Mouse (Mus musculus) embryonic facial prominence, embryonic 13.5 days (tissue): ENCODE results near the gene Fndc11. TPM values are rescaled to one million over a fixed set of nuclear protein-coding genes. Genes with fewer than 3 reads are reported as not detected.

Source experiments
- ATAC-seq: fragments of 200-750 bp; cut with Nextera tagmentation; 2 replicates; pipeline ENCODE4 v1.8.0; 2017; ENCODE audit warnings: low read depth; ENCODE audit not compliant: insufficient number of reproducible peaks, insufficient read depth, low FRiP score, low TSS enrichment
- H3K27ac ChIP-seq: fragments of 300-500 bp; sonication (generic); 2 replicates; pipeline ENCODE4 v1.5.1; 2015; ENCODE audit warnings: moderate library complexity, mild to moderate bottlenecking, inconsistent platforms
- H3K27me3 ChIP-seq: fragments of 300-500 bp; sonication (generic); 2 replicates; pipeline ENCODE4 v1.6.1; 2015; ENCODE audit warnings: mild to moderate bottlenecking, inconsistent platforms
- H3K36me3 ChIP-seq: fragments of 300-500 bp; sonication (generic); 2 replicates; pipeline ENCODE4 v1.6.1; 2015; ENCODE audit warnings: mild to moderate bottlenecking, inconsistent platforms
- H3K4me1 ChIP-seq: fragments of 300-500 bp; sonication (generic); 2 replicates; pipeline ENCODE4 v1.6.1; 2015; ENCODE audit warnings: inconsistent platforms
- H3K4me2 ChIP-seq: fragments of 300-500 bp; sonication (generic); 2 replicates; pipeline ENCODE4 v1.6.1; 2015; ENCODE audit warnings: moderate library complexity, mild to moderate bottlenecking, inconsistent platforms
- H3K4me3 ChIP-seq: fragments of 300-500 bp; sonication (generic); 2 replicates; pipeline ENCODE4 v1.5.1; 2015; ENCODE audit warnings: mild to moderate bottlenecking, inconsistent platforms
- H3K9ac ChIP-seq: fragments of 300-500 bp; sonication (generic); 2 replicates; pipeline ENCODE4 v1.6.1; 2015; ENCODE audit warnings: mild to moderate bottlenecking, inconsistent platforms
- H3K9me3 ChIP-seq: fragments of 300-500 bp; sonication (generic); 2 replicates; pipeline ENCODE4 v1.6.1; 2016; ENCODE audit warnings: inconsistent platforms
- WGBS: fragments of 180-500 bp; shearing (Covaris S2); methylation state at CpG from one replicate; pipeline ENCODE4 v1.1.7; 2015; ENCODE audit warnings: mixed read lengths; 5-methylcytosine and 5-hydroxymethylcytosine counted together
- polyA plus RNA-seq: library from polyadenylated mRNA; unstranded; fragments of >200 nt; fragmentation: Nextera tagmentation; extraction: Ambion mirVana; gene quantifications from 2 replicates; pipeline ENCODE4 v1.2.1, GENCODE M21; 2015

Fndc11 gene
- polyA plus RNA-seq, 1 experiment from 2014 or later = not detected

- no peaks in the 10 kb centered on the region for H3K9me3 ChIP-seq
- H3K9ac ChIP-seq = no peak overlapping the region
- H3K4me3 ChIP-seq = no peak overlapping the region
- ATAC-seq = no peak
- 90% methylated on average over 9 of the region's 9 CpGs for WGBS
- no peak overlapping the region for H3K4me2 ChIP-seq
- H3K27me3 ChIP-seq = no peaks in the 10 kb centered on the region
- H3K4me1 ChIP-seq = peaks cover 11% of the 10 kb centered on the region
- no peak overlapping the region for H3K27ac ChIP-seq
- H3K36me3 ChIP-seq = no peaks in the 10 kb centered on the region
These were observed 19.4 kb downstream of the Fndc11 start for GRCm38 (mm10) chr2:181239261-181239660.

- H3K36me3 ChIP-seq = no peaks in the 10 kb centered on the region
- 90% methylated on average over 13 of the region's 13 CpGs for WGBS
- H3K4me3 ChIP-seq = peak overlapping the region; percentile 49; the same call in 1 of the 2 replicates
- H3K27me3 ChIP-seq = no peaks in the 10 kb centered on the region
- H3K27ac ChIP-seq = no peak overlapping the region
- H3K4me2 ChIP-seq = peak overlapping the region; percentile 67
- no peaks in the 10 kb centered on the region for H3K9me3 ChIP-seq
- H3K9ac ChIP-seq = peak overlapping the region; percentile 73; the same call in 1 of the 2 replicates
- no peak for ATAC-seq
- H3K4me1 ChIP-seq = peaks cover 11% of the 10 kb centered on the region
These were observed 21.1 kb downstream of the Fndc11 start for GRCm38 (mm10) chr2:181240806-181241440.

GRCm38 (mm10) chr2:181241602-181242313 is 21.9 kb downstream of the Fndc11 start, which contains the start of gene Helz2:
Helz2 (minus strand) TSS chr2:181242027.
- H3K36me3 ChIP-seq = no peaks in the 10 kb centered on the region
- no peaks in the 10 kb centered on the region for H3K9me3 ChIP-seq
- H3K27ac ChIP-seq = no peak within 1 kb of the TSS
- H3K4me3 ChIP-seq = peak within 1 kb of the TSS; percentile 49
- 7% methylated on average over 16 of the region's 16 CpGs for WGBS
- ATAC-seq = no peak
- H3K27me3 ChIP-seq = no peaks in the 10 kb centered on the region
- H3K9ac ChIP-seq = peak within 1 kb of the TSS; percentile 73
- peaks cover 11% of the 10 kb centered on the region for H3K4me1 ChIP-seq
- peak within 1 kb of the TSS; percentile 67 for H3K4me2 ChIP-seq

GRCm38 (mm10) chr2:181242314-181242665 is 22.5 kb downstream of the Fndc11 start:
- Histone ChIP-seq H3K27ac (no peak overlapping the region), H3K4me2 (peak overlapping the region; percentile 67), H3K36me3 (no peaks in the 10 kb centered on the region), H3K4me3 (peak overlapping the region; percentile 49), H3K9ac (peak overlapping the region; percentile 73; the same call in 1 of the 2 replicates), H3K27me3 (no peaks in the 10 kb centered on the region), H3K4me1 (peaks cover 11% of the 10 kb centered on the region), H3K9me3 (no peaks in the 10 kb centered on the region)
- ATAC-seq = no peak
- WGBS = 43% methylated on average over 3 of the region's 3 CpGs

GRCm38 (mm10) chr2:181243706-181244394 is 24.0 kb downstream of the Fndc11 start:
- Histone ChIP-seq H3K9ac (no peak overlapping the region), H3K4me1 (peaks cover 11% of the 10 kb centered on the region), H3K4me2 (no peak overlapping the region), H3K4me3 (no peak overlapping the region), H3K9me3 (no peaks in the 10 kb centered on the region), H3K36me3 (no peaks in the 10 kb centered on the region), H3K27me3 (no peaks in the 10 kb centered on the region), H3K27ac (no peak overlapping the region)
- WGBS = 32% methylated on average over 11 of the region's 11 CpGs
- no peak for ATAC-seq

- Histone ChIP-seq H3K9ac (no peak overlapping the region), H3K4me2 (no peak overlapping the region), H3K36me3 (0 out of 2 replicates have a peak, but pooled peaks cover 1% of the 10 kb centered on the region), H3K27ac (no peak overlapping the region), H3K4me1 (peaks cover 11% of the 10 kb centered on the region), H3K27me3 (no peaks in the 10 kb centered on the region), H3K4me3 (no peak overlapping the region), H3K9me3 (no peaks in the 10 kb centered on the region)
- no peak for ATAC-seq
- 29% methylated on average over 2 of the region's 2 CpGs for WGBS
These were observed 25.2 kb downstream of the Fndc11 start for GRCm38 (mm10) chr2:181245031-181245430.

- no peaks in the 10 kb centered on the region for H3K9me3 ChIP-seq
- 80% methylated on average over 10 of the region's 10 CpGs for WGBS
- no peaks in the 10 kb centered on the region for H3K4me1 ChIP-seq
- no peak overlapping the region for H3K4me3 ChIP-seq
- peaks cover 36% of the 10 kb centered on the region for H3K36me3 ChIP-seq
- no peak overlapping the region for H3K27ac ChIP-seq
- no peak overlapping the region for H3K4me2 ChIP-seq
- H3K27me3 ChIP-seq = no peaks in the 10 kb centered on the region
- H3K9ac ChIP-seq = no peak overlapping the region
- no peak for ATAC-seq
These were observed 29.4 kb downstream of the Fndc11 start for GRCm38 (mm10) chr2:181249217-181249616.

- no peak for ATAC-seq
- Histone ChIP-seq H3K4me3 (no peak overlapping the region), H3K36me3 (peaks cover 60% of the 10 kb centered on the region), H3K27me3 (no peaks in the 10 kb centered on the region), H3K9ac (no peak overlapping the region), H3K4me1 (no peaks in the 10 kb centered on the region), H3K27ac (no peak overlapping the region), H3K9me3 (no peaks in the 10 kb centered on the region), H3K4me2 (no peak overlapping the region)
- 80% methylated on average over 1 of the region's 1 CpGs for WGBS
These were observed 32.0 kb downstream of the Fndc11 start for GRCm38 (mm10) chr2:181251841-181252240.

- no peak for ATAC-seq
- no peaks in the 10 kb centered on the region for H3K4me1 ChIP-seq
- no peak overlapping the region for H3K27ac ChIP-seq
- no peaks in the 10 kb centered on the region for H3K9me3 ChIP-seq
- peaks cover 74% of the 10 kb centered on the region for H3K36me3 ChIP-seq
- no peak overlapping the region for H3K9ac ChIP-seq
- H3K4me2 ChIP-seq = no peak overlapping the region
- 65% methylated on average over 1 of the region's 1 CpGs for WGBS
- H3K27me3 ChIP-seq = no peaks in the 10 kb centered on the region
- no peak overlapping the region for H3K4me3 ChIP-seq
These were observed 33.4 kb downstream of the Fndc11 start for GRCm38 (mm10) chr2:181253248-181253647.

- WGBS = 93% methylated on average over 2 of the region's 2 CpGs
- H3K27me3 ChIP-seq = no peaks in the 10 kb centered on the region
- H3K27ac ChIP-seq = no peak overlapping the region
- no peak overlapping the region for H3K4me3 ChIP-seq
- peaks cover 62% of the 10 kb centered on the region for H3K36me3 ChIP-seq
- H3K9ac ChIP-seq = no peak overlapping the region
- H3K9me3 ChIP-seq = no peaks in the 10 kb centered on the region
- no peaks in the 10 kb centered on the region for H3K4me1 ChIP-seq
- no peak for ATAC-seq
- no peak overlapping the region for H3K4me2 ChIP-seq
These were observed 47.0 kb downstream of the Fndc11 start for GRCm38 (mm10) chr2:181266839-181267238.

- no peaks in the 10 kb centered on the region for H3K9me3 ChIP-seq
- no peak overlapping the region for H3K4me2 ChIP-seq
- no peaks in the 10 kb centered on the region for H3K4me1 ChIP-seq
- 80% methylated on average over 2 of the region's 2 CpGs for WGBS
- peaks cover 59% of the 10 kb centered on the region for H3K36me3 ChIP-seq
- no peak for ATAC-seq
- no peaks in the 10 kb centered on the region for H3K27me3 ChIP-seq
- H3K9ac ChIP-seq = no peak overlapping the region
- H3K4me3 ChIP-seq = no peak overlapping the region
- no peak overlapping the region for H3K27ac ChIP-seq
These were observed 52.3 kb downstream of the Fndc11 start for GRCm38 (mm10) chr2:181272092-181272491.
